Mouse (Mus musculus) CH12.LX (cell line): Measurements from ENCODE around the gene Tbx6. TPM values are rescaled to one million over a fixed set of nuclear protein-coding genes. Genes with fewer than 3 reads are reported as not detected.

Experiments
- DNase-seq: peaks from one replicate; pipeline ENCODE4 v3.0.0-alpha.2; 2013; ENCODE audit errors: extremely low read depth
- H3K27ac ChIP-seq: 2 replicates; pipeline ENCODE4 v1.5.1; 2012; ENCODE audit warnings: low read depth, mild to moderate bottlenecking, control low read depth, moderate library complexity; ENCODE audit not compliant: insufficient read depth
- H3K27me3 ChIP-seq: replicated peaks from 2 replicates; pipeline ENCODE3; 2012; ENCODE audit warnings: inconsistent platforms
- H3K36me3 ChIP-seq, 2 experiments: replicated peaks in 1 of 2; 2 replicates each; pipeline versions ENCODE3 to v1.6.1; 2012; ENCODE audit warnings: inconsistent platforms in 1 of 2, low read length in 1 of 2, mild to moderate bottlenecking in 1 of 2, mixed read lengths in 1 of 2, moderate library complexity in 1 of 2; ENCODE audit not compliant: control insufficient read depth in 1 of 2, insufficient read depth in 1 of 2
- H3K4me1 ChIP-seq, 2 experiments: 2 replicates each; pipeline ENCODE4 v1.6.1; 2012; ENCODE audit warnings: inconsistent platforms in 1 of 2, moderate library complexity in 1 of 2; ENCODE audit not compliant: insufficient read depth in 2 of 2, control insufficient read depth in 1 of 2
- H3K4me2 ChIP-seq: 2 replicates; pipeline ENCODE4 v1.6.1; 2012; ENCODE audit warnings: low read depth, mild to moderate bottlenecking, control low read depth; ENCODE audit not compliant: poor library complexity, insufficient read depth, severe bottlenecking
- H3K4me3 ChIP-seq, 3 experiments: fragments of 150-350 bp in 1 of 3; sonication (generic) in 1 of 3; replicated peaks in 1 of 3; 2 replicates each; pipeline versions ENCODE3 to v1.5.1; 2011 to 2012; ENCODE audit warnings: low read depth in 2 of 3, low read length in 2 of 3, mild to moderate bottlenecking in 2 of 3, moderate library complexity in 2 of 3, control low read depth in 1 of 3, improper control_type of control experiment in 1 of 3, inconsistent platforms in 1 of 3, mixed read lengths in 1 of 3; ENCODE audit not compliant: poor library complexity in 1 of 3
- H3K79me2 ChIP-seq: replicated peaks from 2 replicates; pipeline ENCODE4 v1.6.1; 2012; ENCODE audit warnings: mild to moderate bottlenecking, moderate library complexity; ENCODE audit not compliant: control insufficient read depth, poor library complexity, insufficient read depth, severe bottlenecking; ENCODE audit errors: extremely low read depth
- H3K9ac ChIP-seq: 2 replicates; pipeline ENCODE4 v1.6.1; 2012; ENCODE audit warnings: low read depth, mild to moderate bottlenecking, control low read depth, moderate library complexity; ENCODE audit not compliant: insufficient read depth
- H3K9me3 ChIP-seq: replicated peaks from 2 replicates; pipeline ENCODE3; 2012; ENCODE audit warnings: low read length, inconsistent platforms, mixed read lengths
- BHLHE40 ChIP-seq: IDR thresholded peaks from 2 replicates; pipeline ENCODE4 v1.6.1; 2011; ENCODE audit warnings: mild to moderate bottlenecking, low read depth, low read length, improper control_type of control experiment
- CHD1 ChIP-seq: IDR thresholded peaks from 2 replicates; pipeline ENCODE4 v1.6.1; 2012; ENCODE audit warnings: low read depth, low read length, improper control_type of control experiment, inconsistent platforms
- CHD2 ChIP-seq: IDR thresholded peaks from 2 replicates; pipeline ENCODE4 v1.6.1; 2011; ENCODE audit warnings: low read length, improper control_type of control experiment
- E2F4 ChIP-seq: IDR thresholded peaks from 2 replicates; pipeline ENCODE4 v1.6.1; 2011; ENCODE audit warnings: low read depth, low read length, improper control_type of control experiment; ENCODE audit not compliant: insufficient replicate concordance
- EP300 ChIP-seq: IDR thresholded peaks from 2 replicates; pipeline ENCODE4 v1.6.1; 2011; ENCODE audit warnings: low read length, improper control_type of control experiment
- ETS1 ChIP-seq: conservative IDR thresholded peaks from 2 replicates; pipeline ENCODE4 v1.6.1; 2012; ENCODE audit warnings: low read depth, mild to moderate bottlenecking, inconsistent platforms, low read length, improper control_type of control experiment, moderate library complexity
- IRF4 ChIP-seq: IDR thresholded peaks from 2 replicates; pipeline ENCODE4 v1.6.1; 2014; ENCODE audit warnings: low read depth, mild to moderate bottlenecking, inconsistent platforms, low read length, improper control_type of control experiment
- JUN ChIP-seq: IDR thresholded peaks from 2 replicates; pipeline ENCODE4 v1.6.1; 2011; ENCODE audit warnings: low read depth, mild to moderate bottlenecking, low read length, improper control_type of control experiment, moderate library complexity; ENCODE audit not compliant: insufficient read depth
- KAT2A ChIP-seq: IDR thresholded peaks from 2 replicates; pipeline ENCODE4 v1.6.1; 2012; ENCODE audit warnings: low read length, improper control_type of control experiment, inconsistent platforms; ENCODE audit not compliant: insufficient replicate concordance
- MAFK ChIP-seq: IDR thresholded peaks from 2 replicates; pipeline ENCODE4 v1.6.1; 2011; ENCODE audit warnings: low read length, improper control_type of control experiment; ENCODE audit not compliant: insufficient replicate concordance
- MEF2A ChIP-seq: IDR thresholded peaks from 2 replicates; pipeline ENCODE4 v1.6.1; 2014; ENCODE audit warnings: low read depth, mild to moderate bottlenecking, inconsistent platforms, low read length, improper control_type of control experiment, borderline replicate concordance
- NELFE ChIP-seq: IDR thresholded peaks from 2 replicates; pipeline ENCODE4 v1.6.1; 2011; ENCODE audit warnings: low read depth, low read length, improper control_type of control experiment
- POLR2AphosphoS2 ChIP-seq: IDR thresholded peaks from 2 replicates; pipeline ENCODE4 v1.6.1; 2011; ENCODE audit warnings: low read depth, low read length, improper control_type of control experiment
- RAD21 ChIP-seq: IDR thresholded peaks from 2 replicates; pipeline ENCODE4 v1.6.1; 2011; ENCODE audit warnings: low read depth, mild to moderate bottlenecking, low read length, improper control_type of control experiment, moderate library complexity
- RCOR1 ChIP-seq: conservative IDR thresholded peaks from 2 replicates; pipeline ENCODE4 v1.6.1; 2012; ENCODE audit warnings: low read depth, mild to moderate bottlenecking, inconsistent platforms, low read length, improper control_type of control experiment
- SMC3 ChIP-seq: IDR thresholded peaks from 2 replicates; pipeline ENCODE4 v1.6.1; 2011; ENCODE audit warnings: low read depth, low read length, improper control_type of control experiment
- TBP ChIP-seq: conservative IDR thresholded peaks from 2 replicates; pipeline ENCODE4 v1.6.1; 2011; ENCODE audit warnings: low read depth, low read length, improper control_type of control experiment
- TCF12 ChIP-seq: IDR thresholded peaks from 2 replicates; pipeline ENCODE4 v1.6.1; 2014; ENCODE audit warnings: low read depth, mild to moderate bottlenecking, inconsistent platforms, low read length, improper control_type of control experiment
- UBTF ChIP-seq: IDR thresholded peaks from 2 replicates; pipeline ENCODE4 v1.6.1; 2012; ENCODE audit warnings: low read depth, mild to moderate bottlenecking, inconsistent platforms, low read length, improper control_type of control experiment, moderate library complexity
- ZMIZ1 ChIP-seq: IDR thresholded peaks from 2 replicates; pipeline ENCODE4 v1.6.1; 2012; ENCODE audit warnings: low read depth, mild to moderate bottlenecking, inconsistent platforms, low read length, improper control_type of control experiment
- ZNF384 ChIP-seq: IDR thresholded peaks from 2 replicates; pipeline ENCODE4 v1.6.1; 2012; ENCODE audit warnings: low read depth, low read length, improper control_type of control experiment, inconsistent platforms
- dilution Hi-C: fragments of 300-500 bp; cut with MboI; formaldehyde crosslinking; loops from 2 replicates; pipeline ENCODE4 v1.14.3; 2020; ENCODE audit warnings: low sequenced_read_pairs; ENCODE audit not compliant: extremely low pct_unique_long_range_greater_than_20kb, extremely low pct_ligation_motif_present
- in situ Hi-C: fragments of 300-500 bp; cut with MboI; formaldehyde crosslinking; loops from 3 replicates; pipeline ENCODE4 v1.14.3; 2019; ENCODE audit warnings: low sequenced_read_pairs, low pct_ligation_motif_present, low pct_unique_long_range_greater_than_20kb, mixed read lengths
- polyA plus RNA-seq: library from polyadenylated mRNA; unstranded; fragments of >175 nt; gene quantifications from 2 replicates; pipeline ENCODE4 v1.2.1, GENCODE M21; 2012; ENCODE audit warnings: low read depth; ENCODE audit not compliant: insufficient read length
- total RNA-seq, 2 experiments: library from RNA; depleted of rRNA; stranded (reverse); fragments of 300-350 nt in 1 of 2; fragments of >200 nt in 1 of 2; gene quantifications; 2 replicates each; pipeline ENCODE4 v1.2.3; 2012 to 2014

Gene Tbx6
- total and polyA plus RNA-seq, 3 experiments = 12.8 to 31.5 (median 15.8) TPM

- H3K27me3 ChIP-seq = no peaks in the 10 kb centered on the region
- H3K9ac ChIP-seq = peak overlapping the region; percentile 36
- peak overlapping the region; percentile 59 for H3K4me2 ChIP-seq
- peak overlapping the region; percentile 26 to 39 (median 34) for H3K4me3 ChIP-seq
- H3K4me1 ChIP-seq = peaks cover 10 to 36% of the 10 kb centered on the region in 2 experiments
- H3K27ac ChIP-seq = peak overlapping the region; percentile 48; the same call in 1 of the 2 replicates
- in situ Hi-C loops (no loop called here), dilution Hi-C loops (no loop called here)
- H3K9me3 ChIP-seq = no peaks in the 10 kb centered on the region
- peak; percentile 54 for DNase-seq
- no peak for TF ChIP-seq ZMIZ1
- no peak for TF ChIP-seq E2F4
- TF ChIP-seq CHD2 = no peak
- peak; percentile 41 for TF ChIP-seq BHLHE40
- peak; percentile 10; the same call in 1 of the 2 replicates for TF ChIP-seq EP300
- no peak for TF ChIP-seq KAT2A
- no peak for TF ChIP-seq NELFE
- TF ChIP-seq MAFK = 0 out of 2 replicates have a peak, but pooled peaks have one; percentile 25
- no peak for TF ChIP-seq RCOR1
- TF ChIP-seq TCF12 = no peak
- TF ChIP-seq POLR2AphosphoS2 = no peak
- TF ChIP-seq CHD1 = 0 out of 2 replicates have a peak, but pooled peaks have one; percentile 24
- no peak for TF ChIP-seq UBTF
- 0 out of 2 replicates have a peak, but pooled peaks have one; percentile 3 for TF ChIP-seq ETS1
- H3K36me3 ChIP-seq = no peaks in the 10 kb centered on the region
- no peaks in the 10 kb centered on the region for H3K79me2 ChIP-seq
Measured at GRCm38 (mm10) chr7:126746798-126747197, 34.5 kb upstream of the Tbx6 start.

GRCm38 (mm10) chr7:126748824-126749223 lies 32.5 kb upstream of the Tbx6 start:
- no peak overlapping the region for H3K4me3 ChIP-seq
- no peaks in the 10 kb centered on the region for H3K36me3 ChIP-seq
- no peak overlapping the region for H3K9ac ChIP-seq
- TF ChIP-seq TCF12 = no peak
- TF ChIP-seq TBP = no peak
- no peak for TF ChIP-seq IRF4
- TF ChIP-seq JUN = no peak
- TF ChIP-seq MAFK = no peak
- no peak for TF ChIP-seq UBTF
- TF ChIP-seq SMC3 = no peak
- no peak for TF ChIP-seq CHD2
- no peak for TF ChIP-seq ZNF384
- no peak for TF ChIP-seq RAD21
- TF ChIP-seq MEF2A = no peak
- no peak for TF ChIP-seq NELFE
- TF ChIP-seq, all 38 proteins: peak for 0
- dilution Hi-C loops (no loop called here), in situ Hi-C loops (no loop called here)
- no peaks in the 10 kb centered on the region for H3K79me2 ChIP-seq
- no peak for DNase-seq
- no peak overlapping the region for H3K27ac ChIP-seq
- no peak overlapping the region for H3K4me2 ChIP-seq
- no peaks in the 10 kb centered on the region for H3K27me3 ChIP-seq
- peaks cover 2% of the 10 kb centered on the region for H3K9me3 ChIP-seq
- H3K4me1 ChIP-seq = peaks cover 10 to 36% of the 10 kb centered on the region in 2 experiments
